Mouse (Mus musculus): ENCODE measurements at regions not wholly inside any gene's neighbourhood (a gene's known extent, or its start where the extent isn't known, plus 50 kb on each side); places are given as distances from the start of the nearest gene placed in this dataset.

- no peak for DNase-seq (ENCODE audit: low read depth, low spot score)
Observed at GRCm38 (mm10) chr12:106389214-106389613, 379.2 kb downstream of the Vrk1 start.

DNA sequence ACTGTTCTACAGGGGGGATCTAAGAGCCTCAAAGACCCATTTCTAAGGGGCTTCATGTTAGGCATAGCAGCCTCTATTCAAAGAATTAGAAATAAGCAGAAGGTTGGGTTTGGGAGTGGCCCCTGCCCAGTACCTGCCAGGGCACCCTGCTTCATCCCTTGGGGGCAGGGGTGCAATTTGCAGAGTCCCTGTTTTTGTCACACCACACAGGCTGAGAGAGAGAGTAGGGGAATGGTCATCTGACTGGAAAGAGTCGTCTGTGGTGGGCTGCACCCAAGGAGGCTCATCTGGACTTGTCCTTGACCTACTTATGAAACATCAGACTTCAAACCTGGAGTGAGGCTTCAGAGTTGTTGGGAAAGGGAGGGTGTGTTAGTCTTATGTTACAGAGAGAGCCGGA, 382.3 kb downstream of the Vrk1 start:
- DNase-seq (ENCODE audit: low read depth, low spot score): no peak

DNA sequence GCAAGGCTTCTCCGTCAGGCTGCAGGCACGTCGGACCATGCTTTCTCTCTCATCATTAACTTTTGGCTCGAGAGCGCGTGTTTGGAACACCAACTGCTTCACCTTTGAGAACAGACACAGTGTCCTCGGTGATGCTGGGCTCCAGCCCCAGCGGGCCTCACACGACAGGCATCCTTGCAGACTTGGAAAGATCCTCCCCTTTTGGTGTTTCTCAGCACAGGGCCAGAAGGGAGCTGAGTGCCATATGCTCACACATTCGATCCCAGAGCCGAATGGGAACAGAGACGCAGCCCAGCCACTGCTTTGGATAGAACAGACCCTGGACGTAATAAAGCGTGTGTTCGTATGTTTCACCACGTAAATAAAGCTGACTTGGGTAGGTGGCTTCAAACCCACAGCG, 389.1 kb downstream of the Vrk1 start:
- no peak for DNase-seq (ENCODE audit: low read depth, low spot score)

DNA sequence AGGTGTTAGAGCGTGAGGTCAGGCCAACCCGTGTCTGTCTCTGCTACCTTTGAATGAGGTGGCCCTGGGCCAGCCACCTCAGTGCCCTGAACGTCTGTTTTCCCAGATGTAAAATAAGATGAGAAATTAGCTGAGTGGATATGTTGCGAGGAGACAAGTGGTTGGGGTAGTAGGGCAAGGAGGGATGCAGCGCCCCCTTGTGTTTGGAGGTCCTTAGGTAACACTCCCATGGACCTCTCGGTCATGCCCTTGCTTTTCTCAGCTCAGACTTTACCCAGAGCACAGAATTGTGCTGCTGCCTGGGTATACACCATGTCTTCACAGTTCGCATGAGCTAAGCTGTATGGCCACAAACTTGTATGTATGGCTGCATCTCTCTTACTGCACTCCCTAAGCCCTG, 401.0 kb downstream of the Vrk1 start:
- DNase-seq (ENCODE audit: low read depth, low spot score): no peak

DNA sequence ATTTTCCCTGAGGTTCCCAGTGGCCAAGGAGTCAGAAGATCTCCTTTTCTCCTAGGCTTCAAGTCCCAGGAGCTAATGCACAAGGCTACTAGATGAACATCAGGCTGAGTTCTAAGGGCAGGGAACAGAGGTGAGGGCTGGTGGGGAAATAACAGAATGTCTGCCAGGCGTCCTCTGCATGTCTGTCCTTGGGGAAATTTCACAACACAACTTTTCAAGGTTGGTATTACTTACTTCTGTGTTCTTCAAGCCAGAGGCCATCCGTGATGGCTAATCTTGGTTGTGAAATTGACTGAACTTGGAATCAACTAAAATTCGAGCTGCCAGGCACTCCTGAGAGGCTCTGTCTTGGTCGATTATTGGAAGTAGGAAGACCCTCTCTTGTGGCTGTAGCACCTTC, 416.6 kb downstream of the Vrk1 start:
- no peak for DNase-seq (ENCODE audit: low read depth, low spot score)

DNA sequence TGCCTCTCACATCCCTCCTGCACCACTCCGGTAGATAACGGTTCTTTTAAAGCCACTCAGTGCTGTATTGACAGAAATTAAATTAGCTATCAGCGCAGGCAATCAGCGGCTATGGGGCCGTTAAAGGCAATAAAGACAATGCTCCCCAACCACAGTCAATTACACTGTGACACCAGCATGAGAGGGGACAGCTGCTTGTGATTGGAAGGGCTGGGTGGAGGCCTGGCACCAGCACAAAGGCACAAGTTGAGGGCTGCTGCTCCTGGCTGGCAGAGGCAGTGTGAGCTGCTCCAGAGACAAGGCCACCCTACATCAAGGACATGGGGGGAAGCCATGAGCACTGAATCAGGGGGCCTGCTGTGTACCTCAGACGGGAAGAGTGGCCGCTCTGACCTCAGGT, 420.0 kb downstream of the Vrk1 start:
- no peak for DNase-seq (ENCODE audit: low read depth, low spot score)

DNA sequence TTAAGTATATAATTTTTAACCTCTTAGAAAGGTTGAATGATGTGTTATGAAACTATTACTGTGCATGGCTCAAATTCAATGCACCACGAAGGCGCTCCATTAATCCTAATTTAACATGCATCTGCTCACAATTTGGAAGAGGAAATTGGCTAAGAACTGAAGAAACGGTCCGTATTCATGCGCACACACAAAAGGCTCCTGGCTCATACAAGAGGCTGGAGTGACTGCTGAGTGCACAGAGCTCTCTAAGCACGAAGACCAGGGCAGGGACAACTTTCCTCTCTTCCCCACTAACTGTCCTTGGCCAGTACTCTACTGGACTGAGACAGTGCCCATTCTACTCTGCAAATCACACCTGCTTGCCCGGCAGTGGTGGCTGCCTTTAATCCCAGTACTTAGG, 435.1 kb downstream of the Vrk1 start:
- no peak for DNase-seq (ENCODE audit: low read depth, low spot score)

- no peak for DNase-seq (ENCODE audit: low read depth, low spot score)
Observed at GRCm38 (mm10) chr12:106445976-106446375, 435.9 kb downstream of the Vrk1 start.

DNA sequence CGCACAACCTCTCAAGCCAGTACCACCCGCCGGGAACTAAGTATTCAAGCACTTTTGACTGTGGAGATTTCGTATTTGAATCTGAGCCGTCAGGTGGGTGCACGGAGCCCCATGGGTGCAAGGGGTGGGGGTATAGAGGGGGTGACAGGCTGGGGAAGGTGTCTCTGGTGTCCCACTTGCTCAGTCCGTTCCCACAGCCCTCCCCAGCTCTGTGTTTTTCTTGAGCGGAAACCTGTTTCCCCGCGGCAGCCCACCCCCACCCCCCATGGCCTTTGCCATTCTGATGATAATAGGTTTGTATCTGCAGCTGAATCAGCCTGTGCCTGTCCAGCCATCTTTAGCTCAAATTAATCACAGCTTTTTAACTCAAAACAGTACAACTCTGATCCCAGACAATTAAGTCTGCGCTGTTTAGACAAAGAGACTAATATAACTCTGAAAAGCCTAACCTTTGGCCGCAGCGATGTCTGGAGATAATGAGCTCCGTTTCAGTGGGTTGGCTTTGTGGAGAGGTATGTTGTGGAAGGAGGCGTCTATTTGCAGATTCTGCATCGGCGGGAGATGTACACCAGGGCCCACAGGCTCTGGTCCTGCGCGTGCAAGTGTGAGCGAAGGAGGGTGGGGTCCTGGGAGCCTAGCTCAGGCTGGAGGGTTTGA, 437.0 kb downstream of the Vrk1 start:
- no peak for DNase-seq (ENCODE audit: low read depth, low spot score)

DNA sequence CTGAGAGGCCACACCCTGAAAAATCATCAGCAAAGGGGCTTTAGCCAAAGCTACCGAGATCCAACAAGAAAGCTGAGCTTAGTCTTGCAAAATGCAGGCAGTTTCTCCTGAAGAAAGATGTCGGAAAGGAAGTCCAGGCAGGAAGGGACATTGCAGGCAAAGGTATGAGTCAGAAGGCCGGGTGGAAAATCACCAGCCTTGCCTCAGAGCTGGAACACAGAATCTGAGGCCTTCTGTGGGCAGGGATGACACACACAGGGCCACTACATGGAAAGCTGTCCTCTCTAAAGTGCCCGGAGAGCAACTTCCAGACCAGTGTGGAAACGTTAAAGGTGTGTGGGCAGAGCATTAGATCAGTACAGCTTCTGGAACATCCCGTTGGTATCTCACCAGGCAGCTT, 438.5 kb downstream of the Vrk1 start:
- DNase-seq (ENCODE audit: low read depth, low spot score): no peak

DNA sequence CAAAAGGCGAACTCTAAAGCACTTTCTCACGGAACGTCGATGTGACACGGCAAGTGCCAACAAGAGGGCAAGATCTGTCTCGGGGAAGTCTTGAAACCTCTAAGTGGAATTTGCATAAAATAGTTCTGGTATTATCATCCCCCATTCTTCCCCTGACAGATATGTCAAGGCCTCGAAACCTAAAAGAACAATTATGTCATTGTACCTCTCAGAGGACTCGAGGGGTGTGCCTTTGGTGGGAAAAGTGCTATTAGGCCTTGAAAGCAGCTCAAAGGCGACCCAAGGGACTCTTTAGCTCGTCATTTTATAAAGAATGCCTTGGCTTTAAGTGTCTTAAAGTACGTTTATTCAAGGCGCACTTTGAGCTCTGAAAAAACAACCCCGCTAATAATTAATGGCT, 443.5 kb downstream of the Vrk1 start:
- DNase-seq (ENCODE audit: low read depth, low spot score): no peak

GRCm38 (mm10) chr12:106458215-106458614, 448.2 kb downstream of the Vrk1 start:
- DNase-seq (ENCODE audit: low read depth, low spot score): no peak

DNA sequence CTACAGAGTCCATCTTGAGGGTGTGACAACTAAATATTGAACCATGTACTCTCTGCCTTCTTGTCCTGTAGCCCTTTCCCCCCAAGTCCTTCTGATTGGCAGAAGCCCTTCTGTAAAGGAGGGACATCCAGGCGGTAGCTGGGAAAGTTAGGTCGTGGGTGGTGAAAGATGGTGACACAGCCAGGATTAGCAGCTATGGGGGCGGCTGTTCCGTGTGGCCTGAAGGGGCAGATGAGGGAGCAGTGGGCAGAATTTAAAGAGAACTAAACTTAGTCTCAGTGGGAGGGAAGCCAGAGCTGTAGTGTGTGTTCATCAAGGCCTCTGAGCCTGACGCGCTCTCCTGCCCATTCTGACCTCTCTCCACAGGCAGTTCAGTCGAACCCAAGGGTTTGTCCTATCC, 450.6 kb downstream of the Vrk1 start:
- DNase-seq (ENCODE audit: low read depth, low spot score): no peak

DNA sequence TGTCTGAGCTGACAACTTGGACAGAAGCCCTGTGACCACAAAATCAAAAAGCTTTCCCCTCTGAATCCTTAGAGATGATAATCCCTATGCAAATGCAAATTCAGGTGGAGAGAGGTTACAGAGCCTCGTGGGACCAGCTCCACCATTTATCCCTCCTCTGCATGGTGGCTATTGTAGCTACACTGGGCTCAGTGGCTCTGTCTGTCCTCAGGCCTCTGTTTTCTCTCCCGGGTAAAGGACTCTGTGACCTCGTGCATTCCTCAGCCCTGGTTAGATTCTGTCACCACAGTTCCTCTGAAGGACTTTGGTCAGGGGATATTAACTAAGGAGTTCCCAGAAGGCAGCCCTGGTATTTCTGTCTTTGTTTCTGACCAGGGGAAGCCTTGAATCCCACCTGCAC, 452.3 kb downstream of the Vrk1 start:
- DNase-seq (ENCODE audit: low read depth, low spot score): no peak

- DNase-seq (ENCODE audit: low read depth, low spot score): no peak
Observed at GRCm38 (mm10) chr12:106464701-106465100, 454.7 kb downstream of the Vrk1 start.

DNA sequence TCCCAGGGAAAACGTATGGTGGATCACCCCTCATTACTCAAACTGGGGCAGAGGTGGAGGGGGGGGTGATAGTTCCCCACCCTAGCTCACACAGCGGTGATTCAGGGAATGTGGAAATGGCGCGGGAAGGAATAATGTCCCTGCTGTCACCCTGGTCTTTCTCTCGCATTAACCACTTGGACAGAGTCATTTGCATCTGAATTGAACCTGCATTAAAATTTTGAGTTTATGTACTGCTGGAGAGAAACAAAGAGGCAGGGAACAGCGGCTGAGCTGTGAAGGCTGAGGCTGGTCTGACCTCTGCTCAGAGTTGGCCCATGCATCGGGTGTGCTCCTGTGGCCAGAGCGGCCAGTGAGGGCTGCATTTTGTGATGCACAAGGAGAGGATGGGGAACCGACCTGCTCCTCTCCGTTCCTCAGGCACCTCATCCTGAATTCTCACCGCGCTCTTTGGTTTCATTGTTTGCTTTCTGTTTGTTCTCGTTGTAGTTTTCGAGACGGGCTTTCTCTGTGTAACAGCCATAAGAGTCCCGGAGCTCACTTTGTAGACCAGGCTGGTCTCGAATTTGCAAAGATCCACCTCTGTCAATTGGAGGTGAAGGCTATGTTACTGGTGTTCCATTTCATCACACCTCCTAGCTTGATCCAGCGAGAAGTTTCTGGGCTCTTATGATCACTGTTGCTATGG, 458.3 kb downstream of the Vrk1 start:
- DNase-seq (ENCODE audit: low read depth, low spot score): no peak

DNA sequence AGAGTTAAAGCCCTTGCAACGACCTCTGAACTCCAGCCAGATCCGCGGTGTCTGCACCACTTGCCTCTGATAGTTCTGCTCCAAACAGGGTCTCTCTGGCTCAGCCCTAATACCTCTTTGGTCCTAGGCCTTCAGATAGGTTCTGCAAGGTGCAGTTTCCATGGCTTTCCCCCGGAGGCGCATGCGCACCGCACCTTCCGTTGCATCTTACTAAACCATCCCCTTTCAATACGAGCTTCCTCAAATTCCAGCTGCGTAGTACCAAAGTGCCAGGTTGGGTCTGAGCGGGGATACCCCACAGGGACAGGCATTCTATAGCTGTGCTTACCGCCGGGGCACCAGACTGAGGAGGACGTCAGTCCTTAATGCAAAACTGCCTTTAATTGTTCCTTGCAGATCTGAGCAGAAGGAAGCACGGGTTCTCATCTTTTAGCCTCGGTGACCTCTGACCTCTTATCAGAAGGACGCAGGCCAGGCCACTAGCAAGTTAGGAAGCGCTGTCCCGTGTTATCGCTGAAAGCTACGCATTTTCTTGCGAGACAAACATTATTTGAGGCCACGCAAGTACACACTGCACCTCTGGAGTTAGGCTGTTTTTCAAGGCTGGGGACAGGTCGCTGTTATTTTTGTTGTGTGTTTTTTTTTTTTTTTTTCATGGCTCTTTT, 464.6 kb downstream of the Vrk1 start:
- no peak for DNase-seq (ENCODE audit: low read depth, low spot score)

DNA sequence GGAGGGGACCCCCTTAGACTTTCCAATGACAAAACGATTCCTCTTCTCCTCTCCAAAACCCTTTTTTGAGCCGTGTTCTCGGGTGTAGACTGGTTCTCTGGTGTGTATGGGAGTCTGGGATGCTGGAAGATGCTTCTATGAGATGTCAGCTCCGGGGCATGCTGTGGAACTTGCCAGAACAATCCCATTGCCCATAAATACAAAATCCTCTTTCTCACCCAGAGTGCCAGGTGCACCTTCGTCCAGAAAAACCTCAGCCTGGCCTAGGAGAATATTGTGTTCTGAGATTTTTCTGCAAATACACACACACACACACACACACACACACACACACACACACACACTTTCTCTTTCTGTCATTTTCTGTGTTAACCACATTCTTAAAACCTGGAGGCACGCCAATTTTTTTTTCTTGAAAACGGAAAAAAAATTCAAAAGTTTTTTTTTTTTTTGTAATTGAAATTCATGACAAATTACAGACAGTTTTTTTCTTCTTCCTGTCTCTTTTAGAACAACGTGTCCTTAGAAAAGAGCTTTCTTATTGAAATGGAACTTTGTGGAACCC, 465.5 kb downstream of the Vrk1 start:
- no peak for DNase-seq (ENCODE audit: low read depth, low spot score)

DNA sequence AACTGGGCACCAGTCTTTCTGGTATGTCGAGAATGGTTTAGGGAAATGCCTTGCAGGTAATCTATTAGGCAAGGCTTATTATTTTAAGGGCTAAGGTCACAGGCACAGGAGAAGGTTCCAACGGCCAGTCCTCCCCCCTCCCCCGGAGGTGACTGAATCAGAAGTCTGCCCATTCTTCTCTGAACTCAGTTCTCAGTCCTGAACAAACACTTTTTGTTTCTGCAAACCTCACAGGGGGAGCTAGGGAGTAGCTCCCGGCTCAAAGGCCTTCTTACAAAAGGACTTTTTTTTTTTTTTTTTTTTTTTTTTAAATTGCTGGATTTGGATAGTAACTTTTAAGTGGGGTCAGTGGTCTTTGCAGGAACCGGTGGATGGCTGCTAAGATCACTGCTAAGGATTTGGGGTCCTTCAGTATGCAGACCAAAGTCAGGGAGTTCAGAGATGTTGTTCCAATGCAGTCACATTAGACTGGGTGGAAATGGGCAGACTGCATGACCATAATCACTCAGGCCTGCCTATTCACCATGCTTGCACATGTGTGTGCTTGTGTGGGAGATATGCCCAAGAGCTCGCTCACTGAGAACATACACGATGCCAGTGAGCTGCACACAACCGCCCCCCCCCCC, 467.1 kb downstream of the Vrk1 start:
- DNase-seq (ENCODE audit: low read depth, low spot score): no peak

- DNase-seq (ENCODE audit: low read depth, low spot score): no peak
Observed at GRCm38 (mm10) chr12:106477731-106478130, 467.7 kb downstream of the Vrk1 start.

DNA sequence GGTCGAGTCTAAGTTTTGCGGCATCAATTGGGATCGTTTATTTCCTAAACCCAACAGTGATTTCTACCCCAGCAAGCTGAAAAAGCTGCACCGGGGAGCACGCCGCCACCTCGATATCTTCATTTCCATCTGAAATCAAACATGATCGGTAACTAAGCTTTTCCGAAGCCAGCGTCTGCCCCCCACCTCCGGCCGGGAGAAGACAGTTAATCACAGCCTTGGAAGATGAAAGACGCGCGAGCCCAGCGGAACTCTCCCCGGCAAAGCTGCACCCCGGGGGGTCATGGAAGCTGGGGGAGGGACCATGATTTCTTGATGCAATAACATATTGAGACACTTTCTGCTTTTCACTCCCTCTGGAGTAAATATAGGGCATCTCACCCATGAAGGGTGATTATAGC, 468.4 kb downstream of the Vrk1 start:
- no peak for DNase-seq (ENCODE audit: low read depth, low spot score)

Measured in embryo, embryonic 11.5 days (tissue).